Mouse (Mus musculus): ENCODE results near the gene Ntng1. TPM values are rescaled to one million over a fixed set of nuclear protein-coding genes. Genes with fewer than 3 reads are reported as not detected.

The Ntng1 gene
- polyA plus RNA-seq, 1 experiment from 2014 or later: 21.8 TPM

- no peaks in the 10 kb centered on the region for H3K27me3 ChIP-seq (replicated peaks; ENCODE audit: control insufficient read depth, insufficient read depth, low read length)
- 45% methylated on average over 8 of the region's 8 CpGs for WGBS
- H3K4me1 ChIP-seq (ENCODE audit: control insufficient read depth, insufficient read depth, low read depth, low read length): peaks cover 3% of the 10 kb centered on the region
- H3K4me2 ChIP-seq (ENCODE audit: low read length): peak overlapping the region; percentile 19; the same call in 1 of the 2 replicates
- no peaks in the 10 kb centered on the region for H3K36me3 ChIP-seq (ENCODE audit: control insufficient read depth, insufficient read depth, low read length)
- H3K9me3 ChIP-seq (ENCODE audit: control insufficient read depth, low read length): no peaks in the 10 kb centered on the region
- no peak overlapping the region for H3K27ac ChIP-seq (ENCODE audit: low read depth, low read length)
- no peak overlapping the region for H3K4me3 ChIP-seq (ENCODE audit: low read length)
- ATAC-seq: peak; percentile 60
- H3K9ac ChIP-seq (ENCODE audit: low read depth, low read length): no peak overlapping the region
Observed at GRCm38 (mm10) chr3:110132289-110132688, 11.5 kb downstream of the Ntng1 start.

GRCm38 (mm10) chr3:110131043-110131891, 12.5 kb downstream of the Ntng1 start:
- H3K27ac ChIP-seq (ENCODE audit: low read depth, low read length): no peak overlapping the region
- no peaks in the 10 kb centered on the region for H3K27me3 ChIP-seq (replicated peaks; ENCODE audit: control insufficient read depth, insufficient read depth, low read length)
- 33% methylated on average over 18 of the region's 18 CpGs for WGBS
- H3K4me3 ChIP-seq (ENCODE audit: low read length): peak overlapping the region; percentile 17
- no peaks in the 10 kb centered on the region for H3K36me3 ChIP-seq (ENCODE audit: control insufficient read depth, insufficient read depth, low read length)
- peak overlapping the region; percentile 3; the same call in 1 of the 2 replicates for H3K9ac ChIP-seq (ENCODE audit: low read depth, low read length)
- peaks cover 3% of the 10 kb centered on the region for H3K4me1 ChIP-seq (ENCODE audit: control insufficient read depth, insufficient read depth, low read depth, low read length)
- H3K9me3 ChIP-seq (ENCODE audit: control insufficient read depth, low read length): no peaks in the 10 kb centered on the region
- H3K4me2 ChIP-seq (ENCODE audit: low read length): peak overlapping the region; percentile 43
- ATAC-seq: peak; percentile 80

- Histone ChIP-seq H3K4me2 (ENCODE audit: low read length) (no peak overlapping the region), H3K4me3 (ENCODE audit: low read length) (no peak overlapping the region), H3K36me3 (ENCODE audit: control insufficient read depth, insufficient read depth, low read length) (no peaks in the 10 kb centered on the region), H3K4me1 (ENCODE audit: control insufficient read depth, insufficient read depth, low read depth, low read length) (peaks cover 3% of the 10 kb centered on the region), H3K9ac (ENCODE audit: low read depth, low read length) (no peak overlapping the region), H3K9me3 (ENCODE audit: control insufficient read depth, low read length) (no peaks in the 10 kb centered on the region), H3K27me3 (replicated peaks; ENCODE audit: control insufficient read depth, insufficient read depth, low read length) (no peaks in the 10 kb centered on the region), H3K27ac (ENCODE audit: low read depth, low read length) (no peak overlapping the region)
- 67% methylated on average over 6 of the region's 6 CpGs for WGBS
- no peak for ATAC-seq
Observed at GRCm38 (mm10) chr3:110129607-110130006, 14.2 kb downstream of the Ntng1 start.

- no peak overlapping the region for H3K27ac ChIP-seq (ENCODE audit: low read depth, low read length)
- no peaks in the 10 kb centered on the region for H3K4me1 ChIP-seq (ENCODE audit: control insufficient read depth, insufficient read depth, low read depth, low read length)
- no peaks in the 10 kb centered on the region for H3K9me3 ChIP-seq (ENCODE audit: control insufficient read depth, low read length)
- no peak overlapping the region for H3K4me2 ChIP-seq (ENCODE audit: low read length)
- no peak overlapping the region for H3K4me3 ChIP-seq (ENCODE audit: low read length)
- no peak for ATAC-seq
- 37% methylated on average over 2 of the region's 2 CpGs for WGBS
- H3K9ac ChIP-seq (ENCODE audit: low read depth, low read length): no peak overlapping the region
- no peaks in the 10 kb centered on the region for H3K27me3 ChIP-seq (replicated peaks; ENCODE audit: control insufficient read depth, insufficient read depth, low read length)
- no peaks in the 10 kb centered on the region for H3K36me3 ChIP-seq (ENCODE audit: control insufficient read depth, insufficient read depth, low read length)
Observed at GRCm38 (mm10) chr3:110105982-110106381, 37.8 kb downstream of the Ntng1 start.

- no peaks in the 10 kb centered on the region for H3K36me3 ChIP-seq (ENCODE audit: control insufficient read depth, insufficient read depth, low read length)
- no peaks in the 10 kb centered on the region for H3K9me3 ChIP-seq (ENCODE audit: control insufficient read depth, low read length)
- H3K27me3 ChIP-seq (replicated peaks; ENCODE audit: control insufficient read depth, insufficient read depth, low read length): no peaks in the 10 kb centered on the region
- 61% methylated on average over 2 of the region's 2 CpGs for WGBS
- ATAC-seq: no peak
- 0 out of 2 replicates have a peak, but pooled peaks cover 3% of the 10 kb centered on the region for H3K4me1 ChIP-seq (ENCODE audit: control insufficient read depth, insufficient read depth, low read depth, low read length)
- no peak overlapping the region for H3K4me2 ChIP-seq (ENCODE audit: low read length)
- no peak overlapping the region for H3K9ac ChIP-seq (ENCODE audit: low read depth, low read length)
- no peak overlapping the region for H3K4me3 ChIP-seq (ENCODE audit: low read length)
- no peak overlapping the region for H3K27ac ChIP-seq (ENCODE audit: low read depth, low read length)
Observed at GRCm38 (mm10) chr3:110094407-110094806, 49.4 kb downstream of the Ntng1 start.

- no peak for ATAC-seq
- H3K4me3 ChIP-seq (ENCODE audit: low read length): no peak overlapping the region
- no peaks in the 10 kb centered on the region for H3K27me3 ChIP-seq (replicated peaks; ENCODE audit: control insufficient read depth, insufficient read depth, low read length)
- no peak overlapping the region for H3K9ac ChIP-seq (ENCODE audit: low read depth, low read length)
- H3K4me2 ChIP-seq (ENCODE audit: low read length): no peak overlapping the region
- no peaks in the 10 kb centered on the region for H3K9me3 ChIP-seq (ENCODE audit: control insufficient read depth, low read length)
- no peaks in the 10 kb centered on the region for H3K36me3 ChIP-seq (ENCODE audit: control insufficient read depth, insufficient read depth, low read length)
- H3K27ac ChIP-seq (ENCODE audit: low read depth, low read length): no peak overlapping the region
- WGBS: 58% methylated on average over 3 of the region's 3 CpGs
- H3K4me1 ChIP-seq (ENCODE audit: control insufficient read depth, insufficient read depth, low read depth, low read length): 0 out of 2 replicates have a peak, but pooled peaks cover 3% of the 10 kb centered on the region
Observed at GRCm38 (mm10) chr3:110094003-110094402, 49.8 kb downstream of the Ntng1 start.

GRCm38 (mm10) chr3:110092521-110092920, 51.3 kb downstream of the Ntng1 start:
- ATAC-seq: no peak
- no peaks in the 10 kb centered on the region for H3K9me3 ChIP-seq (ENCODE audit: control insufficient read depth, low read length)
- 81% methylated on average over 3 of the region's 3 CpGs for WGBS
- no peak overlapping the region for H3K4me3 ChIP-seq (ENCODE audit: low read length)
- no peak overlapping the region for H3K9ac ChIP-seq (ENCODE audit: low read depth, low read length)
- H3K27me3 ChIP-seq (replicated peaks; ENCODE audit: control insufficient read depth, insufficient read depth, low read length): no peaks in the 10 kb centered on the region
- H3K4me1 ChIP-seq (ENCODE audit: control insufficient read depth, insufficient read depth, low read depth, low read length): 0 out of 2 replicates have a peak, but pooled peaks cover 3% of the 10 kb centered on the region
- H3K27ac ChIP-seq (ENCODE audit: low read depth, low read length): no peak overlapping the region
- no peak overlapping the region for H3K4me2 ChIP-seq (ENCODE audit: low read length)
- no peaks in the 10 kb centered on the region for H3K36me3 ChIP-seq (ENCODE audit: control insufficient read depth, insufficient read depth, low read length)

GRCm38 (mm10) chr3:110087189-110087588, 56.6 kb downstream of the Ntng1 start:
- Histone ChIP-seq H3K27ac (ENCODE audit: low read depth, low read length) (no peak overlapping the region), H3K9me3 (ENCODE audit: control insufficient read depth, low read length) (no peaks in the 10 kb centered on the region), H3K27me3 (replicated peaks; ENCODE audit: control insufficient read depth, insufficient read depth, low read length) (no peaks in the 10 kb centered on the region), H3K36me3 (ENCODE audit: control insufficient read depth, insufficient read depth, low read length) (no peaks in the 10 kb centered on the region), H3K4me3 (ENCODE audit: low read length) (no peak overlapping the region), H3K9ac (ENCODE audit: low read depth, low read length) (no peak overlapping the region), H3K4me1 (ENCODE audit: control insufficient read depth, insufficient read depth, low read depth, low read length) (no peaks in the 10 kb centered on the region), H3K4me2 (ENCODE audit: low read length) (no peak overlapping the region)
- no peak for ATAC-seq
- WGBS: 83% methylated on average over 6 of the region's 6 CpGs

- Histone ChIP-seq H3K4me2 (ENCODE audit: low read length) (no peak overlapping the region), H3K27me3 (replicated peaks; ENCODE audit: control insufficient read depth, insufficient read depth, low read length) (no peaks in the 10 kb centered on the region), H3K4me1 (ENCODE audit: control insufficient read depth, insufficient read depth, low read depth, low read length) (no peaks in the 10 kb centered on the region), H3K9ac (ENCODE audit: low read depth, low read length) (no peak overlapping the region), H3K27ac (ENCODE audit: low read depth, low read length) (no peak overlapping the region), H3K4me3 (ENCODE audit: low read length) (no peak overlapping the region), H3K36me3 (ENCODE audit: control insufficient read depth, insufficient read depth, low read length) (no peaks in the 10 kb centered on the region), H3K9me3 (ENCODE audit: control insufficient read depth, low read length) (no peaks in the 10 kb centered on the region)
- 40% methylated on average over 2 of the region's 2 CpGs for WGBS
- no peak for ATAC-seq
Observed at GRCm38 (mm10) chr3:110085336-110085735, 58.5 kb downstream of the Ntng1 start.

Measured in hindbrain, embryonic 16.5 days (tissue).